Mouse (Mus musculus): ENCODE results near the gene Ctf1. TPM values are rescaled to one million over a fixed set of nuclear protein-coding genes. Genes with fewer than 3 reads are reported as not detected.
A peak's percentile ranks its signal among the peaks of the same experiment; 100 is the strongest.

The Ctf1 gene
- total RNA-seq (2022), result 10 to 100 TPM; 15.2 to 20.3 (median 17.1) TPM

DNA sequence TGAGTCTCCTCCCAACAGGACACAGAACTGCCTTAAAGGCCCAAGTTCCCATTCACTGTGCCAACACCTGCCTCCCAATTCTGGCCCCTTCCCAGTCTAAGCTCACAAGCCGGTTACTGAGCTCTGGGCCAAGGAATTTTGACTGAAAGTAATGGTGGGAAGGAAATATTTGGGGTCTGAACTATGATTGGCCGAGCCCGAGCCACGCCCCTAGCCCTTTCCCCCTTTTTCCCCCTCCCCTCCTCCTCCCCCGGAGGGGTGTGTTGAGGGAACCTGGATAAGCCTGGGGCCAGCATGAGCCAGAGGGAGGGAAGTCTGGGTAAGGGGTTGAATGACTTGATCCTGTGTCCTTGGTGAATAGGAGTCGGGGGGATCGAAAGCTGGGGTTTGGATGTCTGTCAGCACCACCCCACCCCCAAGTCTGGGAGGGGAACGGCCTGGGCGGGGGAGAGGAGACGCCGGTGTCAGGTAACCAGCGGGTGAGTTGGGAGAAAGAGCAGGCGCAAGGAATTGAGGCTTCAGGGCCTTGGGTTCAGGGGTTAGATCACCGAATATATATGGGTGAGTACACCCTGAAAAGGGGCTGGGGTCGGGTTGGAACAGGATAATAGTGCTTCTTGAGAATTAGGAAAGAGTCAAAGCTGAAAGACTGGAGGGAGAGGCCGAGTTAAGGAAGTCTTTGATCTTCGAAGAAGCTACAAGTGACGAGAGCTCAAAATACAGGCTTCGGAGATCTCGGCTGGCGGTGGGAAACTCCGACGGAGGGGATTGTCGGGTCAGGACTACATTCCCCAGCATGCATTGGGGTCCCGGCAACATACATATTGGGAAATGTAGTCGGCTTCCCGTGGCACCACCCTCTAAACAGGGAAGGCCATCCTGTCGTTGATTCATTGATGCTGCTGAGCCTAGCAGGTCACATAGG lies at the start of gene Ctf1:
Ctf1 (plus strand) TSS at position 276 of the 925 bp plus-strand sequence.
- DNase-seq (ENCODE audit: low spot score in 2 of 2), result peak; percentile 63 to 66

DNA sequence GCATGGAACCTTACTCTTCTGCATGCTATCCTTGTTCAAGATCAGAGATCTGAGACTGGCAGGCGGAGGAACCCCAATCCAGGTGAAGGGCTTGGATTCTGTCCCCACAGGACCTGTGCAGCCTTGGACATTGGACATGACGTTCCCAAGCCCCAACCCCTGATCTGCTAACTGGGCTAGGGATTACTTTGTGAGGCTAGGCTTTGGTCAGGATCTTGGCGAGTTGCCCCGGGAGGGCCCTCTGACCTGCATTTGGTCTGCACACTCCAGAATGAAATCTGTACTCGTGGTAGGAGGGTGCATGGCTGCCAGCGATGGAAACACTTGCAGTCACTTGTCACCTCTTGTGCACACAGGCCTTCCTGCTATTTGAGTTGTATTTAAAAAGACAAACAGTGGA lies 49.6 kb upstream of the Ctf1 start:
- DNase-seq (ENCODE audit: low spot score in 2 of 2), result no peak

DNA sequence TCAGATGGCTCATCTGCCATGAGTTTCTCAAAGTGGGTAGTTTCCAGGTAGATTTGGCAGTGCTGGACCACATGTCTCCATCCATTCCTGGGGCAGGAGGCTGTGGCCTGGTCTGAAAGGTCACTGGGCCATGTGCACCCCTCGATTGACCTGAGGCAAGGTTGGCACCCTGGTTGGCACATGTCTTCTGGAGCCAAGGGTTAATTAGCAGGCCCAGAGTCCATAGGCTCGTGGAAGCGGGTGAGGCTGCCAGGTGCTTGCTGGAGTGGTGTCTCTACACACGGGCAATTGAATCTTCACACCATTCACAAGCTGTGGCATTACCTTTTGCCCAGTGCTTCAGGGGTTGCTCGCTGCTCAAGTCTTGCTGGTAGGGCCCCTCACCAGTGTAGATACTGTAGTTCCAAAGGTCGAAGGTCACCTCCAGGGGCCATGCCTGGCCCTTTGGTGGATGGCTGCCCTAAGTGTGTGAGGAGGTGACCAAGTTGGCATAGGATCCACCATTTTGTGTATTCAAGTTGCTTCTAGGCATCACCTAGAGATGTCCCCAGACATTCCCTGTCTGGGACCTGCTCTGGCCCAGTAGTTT lies 46.4 kb upstream of the Ctf1 start:
- DNase-seq (ENCODE audit: low spot score in 2 of 2), result no peak

DNA sequence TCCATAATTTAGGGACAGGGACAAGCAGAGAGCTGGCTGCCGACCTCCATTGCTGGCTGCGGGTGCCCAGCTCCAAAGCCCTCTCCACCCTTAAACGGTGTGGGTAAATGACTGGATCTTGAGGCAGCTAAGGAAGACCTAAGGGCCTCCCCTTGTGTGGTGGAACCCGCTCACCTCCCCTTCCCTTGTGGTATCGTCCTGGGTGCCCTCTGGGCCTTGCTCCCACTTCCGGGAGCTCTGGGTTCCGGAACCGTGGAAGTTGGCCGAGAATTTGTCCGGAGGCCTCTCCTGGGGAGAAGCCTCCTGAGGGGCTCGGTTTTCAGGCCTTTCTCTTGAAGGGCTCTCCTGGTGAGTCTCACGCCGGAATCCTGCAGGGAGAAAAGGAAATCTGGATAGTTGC lies 45.9 kb upstream of the Ctf1 start:
- DNase-seq (ENCODE audit: low spot score in 2 of 2), result no peak

DNA sequence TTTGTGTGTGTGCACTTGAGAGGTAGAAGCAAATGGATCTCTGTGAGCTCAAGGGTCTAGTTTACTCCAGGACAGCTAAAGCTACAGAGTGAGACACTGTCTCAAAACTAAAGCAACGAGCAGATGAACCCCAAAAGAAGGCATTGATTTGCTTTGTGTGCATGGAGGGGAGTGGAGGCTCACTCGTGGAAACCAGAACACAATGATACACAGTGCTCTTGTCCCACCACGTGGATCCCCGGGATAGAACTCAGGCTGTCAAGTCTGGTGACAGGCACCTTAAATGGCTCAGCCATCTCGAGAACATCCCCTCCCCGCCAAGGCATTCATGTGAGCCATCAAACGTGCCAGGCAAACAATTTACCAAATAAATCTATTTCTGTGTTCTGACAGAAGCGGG lies 45.4 kb upstream of the Ctf1 start:
- no peak for DNase-seq (ENCODE audit: low spot score in 2 of 2)

DNA sequence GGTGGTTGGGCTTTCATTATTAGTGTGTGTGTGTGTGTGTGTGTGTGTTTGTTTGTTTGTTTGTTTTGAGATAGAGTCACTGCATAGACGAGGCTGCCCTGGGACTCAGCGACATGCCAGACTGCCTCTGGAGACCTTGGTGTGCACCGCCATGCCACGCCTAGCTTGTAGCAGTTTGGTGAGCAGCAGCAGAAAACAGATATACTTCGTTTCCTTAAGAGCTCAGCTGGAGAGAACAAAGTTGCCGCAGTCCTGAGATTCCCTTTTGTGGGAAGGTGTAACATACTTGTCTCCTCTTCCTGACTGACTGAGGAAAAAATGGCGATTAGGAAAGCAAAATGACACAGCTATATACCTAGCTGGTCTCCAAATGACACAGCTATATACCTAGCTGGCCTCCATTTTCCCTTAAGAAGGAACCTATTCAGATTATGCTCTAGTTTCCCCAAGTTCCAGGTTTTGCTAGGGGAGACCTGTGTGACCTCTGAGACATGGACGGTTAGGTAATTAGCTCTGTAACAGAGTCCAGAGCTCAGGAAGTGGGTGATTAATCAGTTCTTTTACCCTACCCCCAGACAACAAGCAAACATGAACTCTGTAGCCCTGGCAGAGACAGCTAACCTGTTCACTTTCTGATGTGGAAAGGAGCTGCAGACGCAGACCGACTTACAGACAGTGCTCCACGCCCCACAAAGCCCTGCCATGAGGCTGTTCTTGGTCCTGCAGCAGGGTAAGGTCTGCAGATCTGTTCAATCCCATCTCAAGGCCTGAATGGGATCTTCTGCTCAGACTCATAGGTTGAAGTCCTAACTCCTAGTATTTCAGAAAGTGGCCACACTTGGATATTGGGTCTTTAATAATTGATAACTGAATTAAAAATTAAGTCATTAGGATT lies 40.4 kb upstream of the Ctf1 start:
- DNase-seq (ENCODE audit: low spot score in 2 of 2), result no peak

DNA sequence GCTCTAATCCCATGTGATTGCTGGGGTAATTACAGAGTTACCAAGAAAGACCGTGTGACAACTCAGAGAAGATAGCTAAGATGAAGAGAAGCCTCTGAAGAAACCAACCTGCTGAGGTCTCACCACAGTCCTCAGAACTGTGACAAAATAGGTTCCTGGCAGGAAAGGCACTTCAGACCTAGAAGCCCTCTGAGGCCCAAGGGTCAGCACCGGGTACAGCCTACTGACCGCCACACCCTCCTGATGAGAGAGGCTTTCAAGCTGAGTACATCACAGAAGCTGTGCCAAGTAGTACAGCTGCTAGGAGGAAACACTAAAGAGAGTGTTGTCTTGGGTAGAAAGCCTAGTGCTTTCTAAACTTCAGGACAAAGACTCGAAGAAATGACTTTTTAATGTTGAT lies 39.8 kb upstream of the Ctf1 start:
- DNase-seq (ENCODE audit: low spot score in 2 of 2), result no peak

DNA sequence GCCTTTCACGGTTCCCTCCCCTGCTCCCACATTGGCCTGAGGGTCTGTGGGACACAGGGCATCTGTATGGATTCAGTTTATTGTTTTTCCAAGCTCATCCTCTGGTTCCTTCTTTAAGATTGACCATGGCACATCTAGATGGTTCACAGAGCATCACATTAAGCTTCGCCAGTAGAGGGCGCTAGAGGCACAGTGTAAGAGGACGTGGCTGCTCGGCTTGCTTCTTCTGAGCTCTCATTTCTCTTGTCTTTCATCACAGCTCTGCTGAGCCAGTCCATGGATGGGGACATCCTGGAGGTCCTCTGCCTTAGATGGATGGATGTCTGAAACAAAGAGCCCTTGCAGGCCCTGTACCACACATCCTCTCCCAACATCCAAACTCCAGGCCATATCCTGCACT lies 37.6 kb upstream of the Ctf1 start:
- peak; percentile 76 to 78 for DNase-seq (ENCODE audit: low spot score in 2 of 2)

DNA sequence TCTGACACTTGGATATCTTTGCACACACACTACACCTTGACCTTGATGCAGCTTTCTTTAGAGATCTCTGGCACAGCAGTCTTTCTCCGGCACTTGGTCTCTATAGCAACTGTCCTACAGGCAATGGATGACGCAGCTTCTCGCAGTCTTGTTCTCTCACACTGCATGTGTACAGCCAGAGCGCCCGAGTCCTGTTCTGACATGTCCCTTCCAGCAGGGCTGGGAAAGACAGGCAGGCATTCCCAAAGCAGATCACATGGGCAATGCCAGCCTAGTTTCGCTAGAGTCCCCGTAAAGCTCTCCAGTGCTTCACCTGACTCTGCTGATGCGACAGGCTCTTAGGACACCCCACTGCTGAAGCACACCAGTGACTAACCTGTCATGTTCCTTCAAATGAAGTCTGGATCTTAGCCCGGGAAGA lies 37.1 kb upstream of the Ctf1 start:
- no peak for DNase-seq (ENCODE audit: low spot score in 2 of 2)

DNA sequence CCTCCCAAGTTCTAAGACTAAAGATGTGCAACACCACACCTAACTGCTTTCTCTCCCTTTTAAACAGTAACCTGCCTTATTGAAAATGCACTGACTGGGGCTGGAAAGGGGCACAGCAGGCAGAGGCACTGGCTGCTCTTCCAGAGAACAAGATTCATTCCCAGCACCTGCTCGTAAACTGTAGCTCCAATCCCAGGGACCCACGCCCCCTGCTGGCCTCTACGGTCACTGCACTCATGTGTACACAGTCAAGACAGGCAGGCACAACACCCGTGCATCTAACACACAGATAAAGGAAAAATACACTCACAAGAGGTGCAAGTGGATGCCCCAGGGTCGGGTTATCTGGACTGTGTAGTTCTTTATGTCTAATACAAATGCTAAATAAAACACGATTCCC lies 35.5 kb upstream of the Ctf1 start:
- DNase-seq (ENCODE audit: low spot score in 2 of 2), result peak in 1 of 2 experiments; percentile 26

DNA sequence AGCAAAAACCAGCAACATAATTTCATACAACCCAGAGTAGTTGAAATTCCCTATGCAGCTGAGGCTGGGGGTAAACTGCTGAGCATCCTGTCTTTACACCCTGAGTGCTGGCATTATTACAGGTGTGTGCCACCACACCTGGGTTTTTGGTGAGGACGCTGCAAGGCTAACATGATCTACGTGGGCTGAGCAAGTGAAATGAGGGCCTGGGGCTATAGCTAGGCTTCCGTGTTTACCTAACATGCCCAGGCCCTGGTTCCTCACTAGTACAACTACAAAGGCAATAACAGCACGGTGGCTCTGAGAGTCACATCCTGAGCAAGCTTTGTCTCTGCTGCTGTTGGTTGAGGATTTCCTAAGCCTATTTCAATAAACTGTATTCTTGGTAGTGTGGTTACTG lies 34.9 kb upstream of the Ctf1 start:
- DNase-seq (ENCODE audit: low spot score in 2 of 2), result no peak

DNA sequence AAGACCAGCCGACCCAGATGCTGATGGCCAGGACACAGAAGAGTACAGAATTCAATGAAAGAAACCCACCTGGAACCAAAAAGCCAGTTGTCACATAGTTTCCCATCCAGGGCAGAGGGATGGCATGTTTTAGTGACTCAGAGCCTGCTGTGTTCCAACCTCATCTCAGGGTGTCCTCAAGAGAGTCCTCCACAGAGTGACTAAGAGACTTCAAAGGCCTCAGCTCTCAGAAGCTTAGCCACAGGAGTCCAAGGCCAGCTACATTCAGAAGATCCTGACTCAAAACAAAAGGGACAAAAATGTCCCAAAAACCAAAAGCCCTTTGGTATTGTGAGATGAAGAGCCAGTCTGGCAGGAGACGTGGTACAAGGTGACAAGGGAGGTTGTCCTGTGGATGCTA lies 33.7 kb upstream of the Ctf1 start:
- DNase-seq (ENCODE audit: low spot score in 2 of 2), result no peak

DNA sequence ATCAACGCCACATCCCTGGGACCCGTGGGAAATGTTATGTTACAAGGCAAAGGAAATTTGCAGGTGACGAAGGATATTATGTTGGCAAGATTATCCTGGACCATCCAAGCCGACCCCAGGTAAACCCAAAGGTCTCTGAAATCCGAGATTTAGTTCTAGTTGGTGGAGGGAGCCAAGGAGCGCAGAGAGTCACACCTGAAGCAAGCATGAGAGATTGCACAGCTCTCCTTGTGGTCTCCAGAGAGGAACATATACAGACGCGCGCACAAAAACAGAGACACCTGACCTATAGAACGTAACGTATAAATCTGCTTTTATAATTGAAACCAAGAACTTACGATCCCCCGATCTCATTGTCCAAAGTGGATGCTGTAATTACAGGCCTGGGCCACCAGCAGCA lies 32.0 kb upstream of the Ctf1 start:
- DNase-seq (ENCODE audit: low spot score in 2 of 2), result no peak

DNA sequence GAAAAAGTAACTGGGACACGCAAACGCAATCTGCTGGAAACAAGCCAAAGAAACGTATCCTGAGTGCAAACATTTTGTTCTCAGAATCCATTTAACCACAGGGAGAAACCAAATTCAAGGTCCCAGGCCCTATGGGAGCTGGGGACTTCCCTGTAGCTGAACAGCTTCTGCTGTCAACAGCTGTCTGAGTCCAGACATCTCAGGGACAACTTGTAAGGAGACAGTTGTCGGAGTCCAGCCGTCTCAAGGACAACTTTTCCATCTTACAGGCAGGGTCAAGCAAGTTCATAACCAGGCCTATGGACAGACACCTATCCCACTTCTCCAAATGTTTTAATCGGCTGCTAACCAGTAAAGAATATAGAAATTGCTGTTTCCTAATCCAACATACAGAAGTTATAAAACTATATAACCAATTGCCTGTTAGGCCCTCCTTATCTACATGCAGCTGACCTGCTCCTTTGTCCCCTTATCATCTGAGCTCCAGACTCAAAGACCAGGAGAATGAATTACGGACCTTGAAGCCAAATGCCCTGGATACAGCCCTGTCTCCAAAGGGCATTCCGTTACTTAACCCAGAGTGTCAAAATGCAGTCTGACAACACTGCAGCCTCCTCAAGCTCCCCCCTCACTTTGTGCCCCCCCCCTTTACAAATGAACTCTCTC lies 30.5 kb upstream of the Ctf1 start:
- no peak for DNase-seq (ENCODE audit: low spot score in 2 of 2)

DNA sequence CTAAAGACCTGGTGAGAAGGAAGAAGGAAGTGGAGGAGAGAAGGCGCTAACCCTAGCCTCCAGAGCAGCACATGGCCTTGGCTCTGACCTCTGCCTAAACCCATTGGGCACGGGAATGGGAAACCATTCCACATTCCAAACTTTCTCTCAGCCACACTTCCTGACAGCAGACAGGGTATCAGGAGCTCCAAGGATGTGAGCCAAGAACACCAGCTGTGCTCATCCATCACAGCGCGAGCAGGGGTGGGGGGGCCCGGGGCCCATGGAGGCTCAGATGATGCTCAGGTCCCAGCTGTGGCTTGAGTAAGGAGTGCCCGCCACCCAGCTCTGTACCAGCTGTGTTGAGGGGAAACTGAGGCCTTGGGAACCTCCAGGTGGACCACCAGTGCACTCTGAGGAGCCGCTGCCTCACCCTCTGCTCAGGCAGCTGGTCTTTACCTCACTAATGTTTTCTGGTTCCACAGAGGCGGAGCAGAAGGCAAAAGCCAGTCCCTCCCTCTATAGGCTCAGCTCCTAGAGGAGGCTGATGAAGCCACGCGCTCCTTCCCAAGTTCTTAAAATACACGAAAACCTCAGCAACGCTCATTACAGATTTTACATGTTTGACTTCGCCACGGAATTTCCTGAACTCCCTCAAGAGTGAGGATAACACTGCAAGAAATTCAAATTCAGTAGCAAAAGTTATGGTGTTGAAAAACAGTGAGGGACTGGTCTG lies 27.1 kb upstream of the Ctf1 start:
- DNase-seq (ENCODE audit: low spot score in 2 of 2), result peak; percentile 41 to 59

DNA sequence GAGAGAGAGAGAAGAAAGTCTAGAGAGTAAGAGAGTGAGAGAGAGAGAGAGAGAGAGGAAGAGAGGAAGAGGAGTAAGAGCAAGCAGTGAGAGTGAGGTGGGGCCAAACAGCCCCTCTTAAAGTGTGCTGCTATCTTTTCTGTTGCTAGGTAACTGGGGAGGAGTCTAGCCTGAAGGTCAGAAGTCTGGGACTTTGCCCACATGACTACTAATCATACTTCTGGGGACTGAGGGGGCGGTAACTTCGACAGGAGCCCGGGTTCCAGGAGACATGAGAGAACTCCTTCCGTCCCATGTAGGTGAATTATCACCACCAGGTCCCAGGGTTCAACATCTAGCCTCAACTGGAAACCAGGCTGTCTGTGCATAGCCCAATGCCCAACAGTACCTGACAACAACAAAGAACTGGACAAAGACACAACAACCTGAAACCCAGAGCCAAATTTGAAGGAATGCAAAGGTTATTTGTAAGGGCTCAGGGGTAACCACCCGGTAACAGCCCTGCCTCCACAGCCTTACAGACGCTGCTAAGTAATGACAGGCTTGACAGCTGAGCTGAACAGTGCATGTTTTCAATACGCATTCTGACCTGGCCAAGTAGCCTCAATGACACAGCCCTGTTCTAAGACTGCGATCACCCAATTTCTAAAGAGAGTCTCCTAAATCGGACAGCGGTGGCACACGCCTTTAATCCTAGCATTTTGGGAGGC lies 25.6 kb upstream of the Ctf1 start:
- DNase-seq (ENCODE audit: low spot score in 2 of 2), result no peak

DNA sequence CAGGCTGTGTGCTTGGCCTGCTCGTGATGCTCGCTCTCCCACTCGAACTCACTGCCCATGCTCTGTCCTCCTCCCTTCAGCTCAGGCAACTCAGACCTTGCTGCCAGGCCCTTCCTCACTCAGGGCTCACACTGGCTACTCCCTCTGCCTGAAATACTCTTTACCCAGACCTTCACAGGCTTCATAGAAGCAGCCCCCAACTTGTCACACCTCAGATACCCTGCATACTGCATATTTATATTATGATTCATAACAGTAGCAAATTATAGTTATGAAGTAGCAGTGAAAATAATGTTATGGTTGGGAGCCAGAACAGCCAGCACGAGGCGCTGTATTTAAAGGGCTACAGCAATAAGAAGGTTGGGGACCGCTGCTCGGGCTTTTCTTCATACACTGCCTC lies 23.6 kb upstream of the Ctf1 start:
- no peak for DNase-seq (ENCODE audit: low spot score in 2 of 2)

DNA sequence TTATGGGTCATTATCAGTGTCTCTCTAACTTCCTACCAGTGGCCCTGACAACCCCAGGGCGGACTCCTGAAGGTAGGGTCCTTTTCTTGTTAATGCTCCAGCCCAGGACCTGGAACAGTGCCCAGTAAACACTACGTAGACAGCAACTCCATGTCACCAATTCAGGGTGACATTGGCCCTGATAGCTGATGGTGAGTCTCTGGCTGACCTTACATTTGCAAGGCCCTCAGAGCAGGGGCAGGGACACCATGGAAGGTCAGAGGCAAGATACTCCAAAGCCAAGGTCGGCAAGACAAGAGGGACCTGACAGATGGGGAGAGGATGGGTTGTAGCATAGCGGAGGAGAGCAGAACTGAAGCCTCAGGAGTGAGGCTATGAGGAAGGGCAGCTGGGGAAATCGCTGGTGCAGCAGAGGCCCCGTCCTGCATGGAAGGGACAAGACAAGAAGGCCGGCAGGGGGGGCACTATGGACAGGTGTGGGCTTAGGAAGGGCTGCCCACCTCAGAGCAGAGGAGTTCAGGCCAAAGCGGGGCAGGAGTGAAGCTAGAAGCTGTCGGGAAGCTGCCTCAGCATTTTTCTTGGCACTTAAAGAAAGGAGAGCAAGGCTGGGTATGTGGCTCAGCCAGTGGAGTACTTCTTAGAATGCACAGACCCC lies 22.8 kb upstream of the Ctf1 start:
- DNase-seq (ENCODE audit: low spot score in 2 of 2), result no peak

DNA sequence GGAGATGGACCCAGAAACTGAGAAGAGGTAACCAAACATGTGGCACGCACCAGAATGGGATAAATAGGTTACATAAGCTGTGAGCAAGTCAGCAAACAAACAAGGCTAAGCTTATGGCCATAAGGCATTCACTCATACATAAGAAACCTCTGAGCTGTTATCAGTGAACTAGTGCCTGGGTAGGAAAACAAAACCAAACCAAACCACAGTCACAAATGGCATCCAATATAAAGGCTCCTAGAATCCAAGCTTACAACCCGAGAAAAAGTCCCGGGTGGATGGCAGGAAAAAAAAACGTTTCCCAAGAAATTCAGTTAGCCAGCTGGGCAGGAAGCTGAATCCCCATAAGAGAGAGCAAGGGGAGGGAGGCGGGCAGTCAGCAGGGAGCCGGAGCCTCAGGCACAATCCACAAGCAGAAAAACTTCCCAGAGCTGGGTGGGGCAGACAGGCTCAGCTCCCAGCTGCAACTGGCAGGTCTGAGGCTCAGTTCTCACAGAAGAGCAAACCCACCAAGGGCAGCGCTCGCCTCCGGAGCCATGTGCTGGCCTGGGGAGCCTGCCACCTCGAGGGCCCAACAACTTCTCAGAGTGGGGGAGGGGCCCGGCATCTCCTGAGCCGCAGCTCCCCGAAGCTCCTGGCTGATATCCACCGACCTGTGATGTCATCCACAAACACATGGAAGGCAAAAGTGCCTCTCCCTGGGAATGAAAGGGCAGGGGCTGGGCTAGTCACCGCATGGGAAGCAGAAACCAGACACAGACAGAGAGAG lies 21.1 kb upstream of the Ctf1 start:
- DNase-seq (ENCODE audit: low spot score in 2 of 2), result peak; percentile 82 to 85

Data from gastrocnemius, adult 8-10 months (tissue).